Mouse (Mus musculus) cerebellum, postnatal 4 days (tissue): Measurements from ENCODE around the gene Wdsub1.

Experiments
- DNase-seq, 2 experiments: peaks; one replicate each; pipeline ENCODE4 v3.0.0; 2022; ENCODE audit warnings: low spot score in 2 of 2, mixed read lengths in 1 of 2

The Wdsub1 gene

DNA sequence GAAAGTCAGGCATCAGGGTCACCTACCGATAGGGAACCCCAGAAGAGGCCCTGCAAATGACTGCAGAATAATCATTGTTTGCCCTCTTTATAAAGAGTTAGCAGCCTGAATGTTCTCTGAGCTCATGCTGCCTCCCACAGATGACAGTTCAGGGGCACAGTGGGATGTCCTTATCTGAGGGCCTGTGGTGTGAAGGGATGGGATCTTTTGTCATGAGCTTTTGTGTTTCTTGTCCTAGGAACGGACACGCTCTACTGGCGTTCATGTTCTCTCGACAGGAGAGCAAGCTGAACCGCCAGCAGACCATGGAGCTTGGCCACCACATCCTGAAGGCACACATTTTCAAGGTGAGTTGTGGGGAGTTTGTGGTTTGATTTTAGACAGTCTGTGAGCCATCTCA, 76.4 kb downstream of the Wdsub1 start:
- DNase-seq: no peak

DNA sequence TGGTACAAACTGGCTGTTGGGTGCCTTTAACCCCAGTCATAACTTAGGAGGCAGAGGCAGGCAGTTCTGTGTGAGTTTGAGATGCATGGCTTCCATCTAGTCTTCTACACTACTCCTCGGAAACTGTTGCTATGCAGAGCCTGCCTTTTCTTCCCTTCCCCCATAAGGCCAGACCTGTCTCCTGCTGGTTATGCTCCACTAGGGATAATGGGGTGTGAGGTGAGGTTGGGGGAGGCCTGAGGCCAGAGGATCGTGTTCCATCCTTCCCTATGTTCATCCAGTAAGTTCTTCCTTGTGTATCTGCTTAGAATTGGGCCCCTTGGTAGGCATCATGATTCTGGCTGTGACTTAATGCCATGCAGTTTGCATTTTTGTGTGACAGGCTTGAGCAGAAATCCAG, 76.8 kb downstream of the Wdsub1 start:
- DNase-seq: no peak

DNA sequence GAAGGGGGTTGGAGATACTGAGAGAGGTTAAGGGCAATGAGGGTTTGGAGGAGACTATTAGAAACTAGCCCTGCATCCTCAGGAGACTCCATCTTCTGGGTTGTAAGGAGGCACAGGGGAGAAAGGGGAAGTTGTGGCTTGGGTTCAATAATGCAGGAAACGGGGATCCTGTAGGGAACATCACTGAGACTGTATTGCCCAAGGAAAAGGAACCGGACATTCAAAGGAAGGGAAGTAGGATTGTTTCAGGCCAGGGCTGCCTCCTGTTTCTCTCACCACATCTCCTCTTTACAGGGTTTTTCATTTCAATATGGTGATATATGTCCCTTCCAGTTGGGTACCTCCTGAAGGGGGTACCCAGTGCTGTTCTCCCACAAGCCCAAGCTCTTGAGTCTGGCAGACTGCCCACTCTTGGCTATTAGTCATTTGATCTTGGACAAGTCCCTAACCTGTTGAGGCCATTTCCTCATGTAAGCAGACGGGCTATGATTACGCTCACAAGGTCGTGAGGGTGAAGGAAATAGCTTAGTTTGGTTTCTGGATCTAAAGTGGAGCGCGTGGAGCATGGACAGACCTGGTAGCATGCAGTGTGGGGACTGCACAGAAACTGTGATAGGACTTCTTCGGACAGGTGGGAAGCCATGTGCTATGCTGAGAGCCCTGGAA, 79.5 kb downstream of the Wdsub1 start:
- no peak for DNase-seq
